8 mouse cellular contexts compared by ENCODE assay signal in genomic region chr10:62449364-62450279, GRCm38 (mm10). TPM values are rescaled to one million over a fixed set of nuclear protein-coding genes. Genes with fewer than 3 reads are reported as not detected.
A peak's percentile ranks its signal among the peaks of the same experiment; 100 is the strongest.
DNase-seq lines count a peak whose midpoint lies in the region; ATAC-seq and TF ChIP-seq lines count a peak whose summit lies in the region.

4930507D05Rik (plus strand) TSS chr10:62449489.
Supv3l1 (minus strand) TSS chr10:62449738.

- TF ChIP-seq EP300 in ES-Bruce4 (IDR thresholded peaks at IDR 0.05; ENCODE audit: insufficient read depth, low read depth, low read length), result no peak
- TF ChIP-seq EP300 in liver, postnatal 0 days (IDR thresholded peaks at IDR 0.05; ENCODE audit: low read depth), result peak; percentile 78

- H3K4me1 ChIP-seq in ES-Bruce4 (ENCODE audit: control insufficient read depth, insufficient read depth, low read length), result peaks cover 2% of the 10 kb centered on the region
- peaks cover 18% of the 10 kb centered on the region for H3K4me1 ChIP-seq in forebrain, embryonic 13.5 days
- peaks cover 14% of the 10 kb centered on the region for H3K4me1 ChIP-seq in liver, postnatal 0 days (ENCODE audit: insufficient read depth)
- peaks cover 14% of the 10 kb centered on the region; the same call in 1 of the 2 replicates for H3K4me1 ChIP-seq in neural tube, embryonic 14.5 days (ENCODE audit: control insufficient read depth, insufficient read depth, low read length)

- H3K9ac ChIP-seq in ES-Bruce4 (ENCODE audit: low read depth, poor library complexity, severe bottlenecking), result peak within 1 kb of the TSS; percentile 81
- H3K9ac ChIP-seq in forebrain, embryonic 13.5 days, result peak within 1 kb of the TSS; percentile 91
- peak within 1 kb of the TSS; percentile 98 for H3K9ac ChIP-seq in liver, postnatal 0 days (replicated peaks)
- peak within 1 kb of the TSS; percentile 83 for H3K9ac ChIP-seq in neural tube, embryonic 14.5 days (replicated peaks; ENCODE audit: low read depth, low read length)

- no peak for TF ChIP-seq CTCF in ES-Bruce4 (IDR thresholded peaks at IDR 0.05; ENCODE audit: low read depth, low read length)
- no peak for TF ChIP-seq CTCF in liver, postnatal 0 days (IDR thresholded peaks at IDR 0.05; ENCODE audit: low read depth)

- DNase-seq in heart, postnatal 10 days, result peak; percentile 95 to 97
- peak; percentile 66 for DNase-seq in large intestine, adult 2 months (ENCODE audit: low read depth, low spot score)
- peak; percentile 92 for DNase-seq in liver, postnatal 0 days
- peak; percentile 97 for DNase-seq in testis, postnatal 10 days (ENCODE audit: low spot score)

- peak; percentile 78 for ATAC-seq in cerebellum, adult (ENCODE audit: insufficient number of reproducible peaks, low FRiP score, low TSS enrichment)
- peak; percentile 96 for ATAC-seq in forebrain, embryonic 13.5 days
- ATAC-seq in liver, postnatal 0 days, result peak; percentile 90
- ATAC-seq in neural tube, embryonic 14.5 days (ENCODE audit: low read depth), result peak; percentile 94

- H3K9me3 ChIP-seq in ES-Bruce4 (replicated peaks; ENCODE audit: control insufficient read depth, insufficient read depth, low read length, poor library complexity, severe bottlenecking), result no peaks in the 10 kb centered on the region
- H3K9me3 ChIP-seq in forebrain, embryonic 13.5 days (replicated peaks), result no peaks in the 10 kb centered on the region
- no peaks in the 10 kb centered on the region for H3K9me3 ChIP-seq in liver, postnatal 0 days (ENCODE audit: low read length)
- no peaks in the 10 kb centered on the region for H3K9me3 ChIP-seq in neural tube, embryonic 14.5 days (ENCODE audit: control insufficient read depth, low read length)

- peaks cover 22% of the 10 kb centered on the region for H3K36me3 ChIP-seq in ES-Bruce4 (ENCODE audit: control insufficient read depth, insufficient read depth, low read length, poor library complexity, severe bottlenecking)
- H3K36me3 ChIP-seq in forebrain, embryonic 13.5 days (ENCODE audit: poor library complexity, severe bottlenecking), result peaks cover 35% of the 10 kb centered on the region
- H3K36me3 ChIP-seq in liver, postnatal 0 days (replicated peaks; ENCODE audit: insufficient read depth, low read length), result peaks cover 29% of the 10 kb centered on the region
- H3K36me3 ChIP-seq in neural tube, embryonic 14.5 days (ENCODE audit: control insufficient read depth, insufficient read depth, low read length), result peaks cover 23% of the 10 kb centered on the region

- under 1% methylated on average over 73 of the region's 73 CpGs for WGBS in forebrain, embryonic 13.5 days
- WGBS in large intestine, adult 2 months, result under 1% methylated on average over 73 of the region's 73 CpGs
- under 1% methylated on average over 72 of the region's 73 CpGs for WGBS in liver, postnatal 0 days (ENCODE audit: insufficient replicate concordance)
- whole genome bisulfite sequencing in neural tube, embryonic 14.5 days, result under 1% methylated on average over 72 of the region's 73 CpGs

- intact Hi-C loops in heart, postnatal 10 days (cut with DNase I), result loop anchor here (5.0 kb wide), 1 partner anchor 38 kb away; the partner anchor contains the start of gene Vps26a

- H3K27me3 ChIP-seq in ES-Bruce4 (ENCODE audit: control insufficient read depth, insufficient read depth, low read length, poor library complexity, severe bottlenecking), result no peaks in the 10 kb centered on the region
- no peaks in the 10 kb centered on the region for H3K27me3 ChIP-seq in forebrain, embryonic 13.5 days
- no peaks in the 10 kb centered on the region for H3K27me3 ChIP-seq in liver, postnatal 0 days (ENCODE audit: insufficient read depth, low read length)
- no peaks in the 10 kb centered on the region for H3K27me3 ChIP-seq in neural tube, embryonic 14.5 days (ENCODE audit: control insufficient read depth, insufficient read depth, low read length)

- H3K4me2 ChIP-seq in forebrain, embryonic 13.5 days, result peak within 1 kb of the TSS; percentile 77
- peak within 1 kb of the TSS; percentile 81 for H3K4me2 ChIP-seq in liver, postnatal 0 days (ENCODE audit: low read depth, low read length)
- H3K4me2 ChIP-seq in neural tube, embryonic 14.5 days (ENCODE audit: low read depth, low read length), result peak within 1 kb of the TSS; percentile 49

- peak within 1 kb of the TSS; percentile 99 for H3K4me3 ChIP-seq in ES-Bruce4 (ENCODE audit: low read depth, low read length)
- peak within 1 kb of the TSS; percentile 72 for H3K4me3 ChIP-seq in forebrain, embryonic 13.5 days
- peak within 1 kb of the TSS; percentile 96 for H3K4me3 ChIP-seq in liver, postnatal 0 days (ENCODE audit: low read depth, low read length)
- peak within 1 kb of the TSS; percentile 76 for H3K4me3 ChIP-seq in neural tube, embryonic 14.5 days (ENCODE audit: low read depth, low read length)

- TF ChIP-seq POLR2A in ES-Bruce4 (IDR thresholded peaks at IDR 0.05; ENCODE audit: insufficient read depth, low read length), result no peak

- H3K27ac ChIP-seq in ES-Bruce4 (ENCODE audit: insufficient read depth, low read length), result peak within 1 kb of the TSS; percentile 39
- H3K27ac ChIP-seq in forebrain, embryonic 13.5 days, result peak within 1 kb of the TSS; percentile 81
- peak within 1 kb of the TSS; percentile 85 for H3K27ac ChIP-seq in liver, postnatal 0 days (ENCODE audit: low read depth)
- H3K27ac ChIP-seq in neural tube, embryonic 14.5 days (ENCODE audit: low read depth, low read length), result peak within 1 kb of the TSS; percentile 87

RNA-seq across cellular contexts. Expression of gene 4930507D05Rik, which starts in this region (rescaled TPM):
- not detected in 2 replicates for polyA plus RNA-seq in ES-Bruce4 (2011; ENCODE audit: insufficient read depth, insufficient read length, low read depth, missing spikeins)
- 0.70 and 0.94 TPM in 2 replicates for polyA plus RNA-seq in forebrain, embryonic 13.5 days (2015; fragmentation: Nextera tagmentation; extraction: Ambion mirVana)
- total RNA-seq in heart, postnatal 10 days (2021), result under 1 TPM; 0.27 to 0.45 TPM
- polyA plus RNA-seq in large intestine, adult 2 months (2012; rRNA removed), result 0.06 TPM in 1 of 2 replicates, not detected in the other
- polyA plus RNA-seq in liver, postnatal 0 days (2015; fragmentation: Nextera tagmentation; extraction: Ambion mirVana), result 0.12 TPM in 1 of 2 replicates, not detected in the other
- 1.5 and 2.8 TPM in 2 replicates for polyA plus RNA-seq in neural tube, embryonic 14.5 days (2014; fragmentation: Nextera tagmentation; extraction: Ambion mirVana)

RNA-seq across cellular contexts. Expression of gene Supv3l1, which starts in this region (rescaled TPM):
- 40.6 and 41.0 TPM in 2 replicates for polyA plus RNA-seq in ES-Bruce4 (2011; ENCODE audit: insufficient read depth, insufficient read length, low read depth, missing spikeins)
- 24.2 and 25.5 TPM in 2 replicates for polyA plus RNA-seq in forebrain, embryonic 13.5 days (2015; fragmentation: Nextera tagmentation; extraction: Ambion mirVana)
- 10 to 100 TPM; 35.6 to 39.2 TPM for total RNA-seq in heart, postnatal 10 days (2021)
- polyA plus RNA-seq in large intestine, adult 2 months (2012; rRNA removed), result 18.4 and 22.0 TPM in 2 replicates
- polyA plus RNA-seq in liver, postnatal 0 days (2015; fragmentation: Nextera tagmentation; extraction: Ambion mirVana), result 7.3 and 8.6 TPM in 2 replicates
- polyA plus RNA-seq in neural tube, embryonic 14.5 days (2014; fragmentation: Nextera tagmentation; extraction: Ambion mirVana), result 20.0 and 23.2 TPM in 2 replicates

Comparison
In these comparisons a context has a peak if more than half of its experiments do, and no peak if none do; other contexts are left out.
1. Peak in every context shown above with its lines: DNase-seq, ATAC-seq, H3K4me3 ChIP-seq and H3K27ac ChIP-seq.